16 mouse cellular contexts compared by ENCODE assay signal in the genomic region with DNA sequence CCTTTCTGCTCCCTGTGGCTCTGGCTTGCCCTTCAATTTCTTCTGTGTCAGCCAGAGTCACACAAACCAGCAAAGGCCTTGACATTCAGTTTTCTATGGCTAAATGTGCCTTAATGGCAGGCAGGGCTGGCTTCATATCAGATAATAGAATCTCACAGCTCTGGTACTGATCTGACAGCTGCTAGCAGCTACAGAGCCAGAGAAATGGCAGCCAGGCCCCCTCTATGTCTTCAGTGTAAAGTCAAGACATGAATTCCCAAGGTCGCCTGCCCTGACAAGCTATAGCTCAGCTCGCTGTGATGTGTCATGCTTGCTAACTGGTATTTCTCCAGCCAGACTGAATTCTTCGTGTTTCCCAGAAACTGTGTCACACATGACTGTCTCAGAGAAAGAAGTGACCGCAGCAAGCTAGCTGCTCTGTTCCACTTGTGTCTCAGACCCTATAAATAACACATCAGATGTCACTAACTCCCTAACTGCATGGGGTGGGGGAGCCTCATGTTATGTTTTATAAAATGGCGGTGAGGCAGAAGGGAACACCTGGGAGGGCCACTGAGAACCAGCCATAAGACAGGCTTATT. TPM values are rescaled to one million over a fixed set of nuclear protein-coding genes. Genes with fewer than 3 reads are reported as not detected.
A peak's percentile ranks its signal among the peaks of the same experiment; 100 is the strongest.
DNase-seq lines count a peak whose midpoint lies in the region; ATAC-seq and TF ChIP-seq lines count a peak whose summit lies in the region.
"Had no signal": no experiment of that assay in that cellular context is flagged by ENCODE, and none has a peak within 500 bp of the region (broad histone marks: within the 10 kb centered on the region; RNA-seq: fewer than 3 reads in every experiment).

No protein-coding gene starts in this region.

- TF ChIP-seq POLR2A in cortical plate, adult 2 months (IDR thresholded peaks at IDR 0.05; ENCODE audit: extremely low read depth, insufficient read depth, low read length), result no peak
- TF ChIP-seq POLR2A in olfactory bulb, adult 2 months (IDR thresholded peaks at IDR 0.05; ENCODE audit: insufficient read depth, low read depth, low read length), result no peak

- H3K9me3 ChIP-seq in forebrain, postnatal 0 days (ENCODE audit: low read length), result no peaks in the 10 kb centered on the region
- H3K9me3 ChIP-seq in forebrain, embryonic 14.5 days (replicated peaks; ENCODE audit: control insufficient read depth, low read length), result 0 out of 2 replicates have a peak, but pooled peaks cover 2% of the 10 kb centered on the region
- peaks cover 7% of the 10 kb centered on the region for H3K9me3 ChIP-seq in neural tube, embryonic 13.5 days
- H3K9me3 ChIP-seq in intestine, postnatal 0 days (ENCODE audit: control insufficient read depth), result no peaks in the 10 kb centered on the region
- H3K9me3 ChIP-seq: liver, embryonic 12.5 days had no signal

- DNase-seq in forebrain, postnatal 0 days, result peak; percentile 46
- no peak for DNase-seq in forebrain, embryonic 14.5 days (ENCODE audit: low spot score)
- no peak for DNase-seq in neural tube, embryonic 10.5 days (ENCODE audit: extremely low spot score, low spot score)
- DNase-seq: B cell, adult 2 months; cerebellum, adult 9-11 months; gastrocnemius, postnatal 25 days; kidney, adult 9 months; lung, postnatal 36 days had no signal

- H3K9ac ChIP-seq in forebrain, postnatal 0 days, result no peak overlapping the region
- no peak overlapping the region for H3K9ac ChIP-seq in forebrain, embryonic 14.5 days (ENCODE audit: low read length)
- H3K9ac ChIP-seq in neural tube, embryonic 13.5 days, result no peak overlapping the region
- no peak overlapping the region for H3K9ac ChIP-seq in intestine, postnatal 0 days (ENCODE audit: low read depth, low read length)
- H3K9ac ChIP-seq: embryonic facial prominence, embryonic 12.5 days; liver, embryonic 12.5 days had no signal

- H3K4me2 ChIP-seq in forebrain, postnatal 0 days (ENCODE audit: low read depth), result no peak overlapping the region
- H3K4me2 ChIP-seq in forebrain, embryonic 14.5 days (ENCODE audit: low read length), result no peak overlapping the region
- no peak overlapping the region for H3K4me2 ChIP-seq in neural tube, embryonic 13.5 days
- no peak overlapping the region for H3K4me2 ChIP-seq in intestine, postnatal 0 days (replicated peaks; ENCODE audit: low read depth)
- H3K4me2 ChIP-seq: embryonic facial prominence, embryonic 12.5 days; liver, embryonic 12.5 days had no signal

- H3K4me3 ChIP-seq in forebrain, postnatal 0 days (ENCODE audit: low read depth, low read length), result no peak overlapping the region
- no peak overlapping the region for H3K4me3 ChIP-seq in forebrain, embryonic 14.5 days (ENCODE audit: low read depth, low read length)
- no peak overlapping the region for H3K4me3 ChIP-seq in neural tube, embryonic 13.5 days
- H3K4me3 ChIP-seq in cortical plate, adult 2 months (ENCODE audit: insufficient read depth, low read length), result no peak overlapping the region
- H3K4me3 ChIP-seq in olfactory bulb, adult 2 months (ENCODE audit: insufficient read depth, low read depth, low read length), result no peak overlapping the region
- no peak overlapping the region for H3K4me3 ChIP-seq in intestine, postnatal 0 days (ENCODE audit: low read depth, low read length)
- H3K4me3 ChIP-seq: embryonic facial prominence, embryonic 12.5 days; liver, embryonic 12.5 days had no signal

- ATAC-seq in forebrain, postnatal 0 days, result peak; percentile 75
- ATAC-seq in forebrain, embryonic 14.5 days, result no peak
- ATAC-seq in neural tube, embryonic 13.5 days (ENCODE audit: low read depth), result no peak
- ATAC-seq in intestine, postnatal 0 days, result no peak
- ATAC-seq in erythroid progenitor cell, adult 5-6 weeks (replicated peaks; ENCODE audit: low FRiP score, poor library complexity, severe bottlenecking), result no peak
- ATAC-seq: liver, embryonic 12.5 days had no signal

- peak overlapping the region; percentile 74 for H3K27ac ChIP-seq in forebrain, postnatal 0 days (ENCODE audit: low read depth, low read length)
- H3K27ac ChIP-seq in forebrain, embryonic 14.5 days (ENCODE audit: low read depth, low read length), result no peak overlapping the region
- H3K27ac ChIP-seq in neural tube, embryonic 13.5 days (replicated peaks), result peak overlapping the region; percentile 23; the same call in 1 of the 2 replicates
- H3K27ac ChIP-seq in cortical plate, adult 2 months (ENCODE audit: insufficient read depth, low read length), result peak overlapping the region; percentile 65
- H3K27ac ChIP-seq in olfactory bulb, adult 2 months (ENCODE audit: insufficient read depth, low read depth, low read length), result 0 out of 2 replicates have a peak overlapping the region, but pooled peaks have one; percentile 12
- no peak overlapping the region for H3K27ac ChIP-seq in intestine, postnatal 0 days (ENCODE audit: low read depth, low read length)
- H3K27ac ChIP-seq: embryonic facial prominence, embryonic 12.5 days; liver, embryonic 12.5 days; stomach, postnatal 0 days had no signal

- WGBS in forebrain, postnatal 0 days, result 58% methylated on average over 5 of the region's 5 CpGs
- WGBS in forebrain, embryonic 14.5 days, result 79% methylated on average over 5 of the region's 5 CpGs
- 73% methylated on average over 5 of the region's 5 CpGs for WGBS in neural tube, embryonic 13.5 days
- WGBS in olfactory bulb, adult 2 months, result 40% methylated on average over 5 of the region's 5 CpGs
- WGBS in intestine, postnatal 0 days, result 83% methylated on average over 5 of the region's 5 CpGs

- TF ChIP-seq CTCF in forebrain, postnatal 0 days (IDR thresholded peaks at IDR 0.05; ENCODE audit: low read depth), result no peak
- TF ChIP-seq CTCF in cortical plate, adult 2 months (IDR thresholded peaks at IDR 0.05; ENCODE audit: extremely low read depth, insufficient read depth, low read length), result no peak
- TF ChIP-seq CTCF in olfactory bulb, adult 2 months (IDR thresholded peaks at IDR 0.05; ENCODE audit: insufficient read depth, low read depth, low read length), result no peak
- no peak for TF ChIP-seq CTCF in intestine, postnatal 0 days (IDR thresholded peaks at IDR 0.05; ENCODE audit: low read depth)

- H3K4me1 ChIP-seq in forebrain, postnatal 0 days (ENCODE audit: insufficient read depth), result peaks cover 4% of the 10 kb centered on the region; the same call in 1 of the 2 replicates
- no peaks in the 10 kb centered on the region for H3K4me1 ChIP-seq in forebrain, embryonic 14.5 days (ENCODE audit: control insufficient read depth, insufficient read depth, low read length)
- H3K4me1 ChIP-seq in neural tube, embryonic 13.5 days (replicated peaks), result no peaks in the 10 kb centered on the region
- H3K4me1 ChIP-seq in cortical plate, adult 2 months (ENCODE audit: control insufficient read depth, insufficient read depth, low read length), result peaks cover 9% of the 10 kb centered on the region
- peaks cover 7% of the 10 kb centered on the region for H3K4me1 ChIP-seq in olfactory bulb, adult 2 months (ENCODE audit: control insufficient read depth, insufficient read depth, low read length)
- H3K4me1 ChIP-seq in intestine, postnatal 0 days (replicated peaks; ENCODE audit: control insufficient read depth, insufficient read depth, low read length), result no peaks in the 10 kb centered on the region
- H3K4me1 ChIP-seq: embryonic facial prominence, embryonic 12.5 days; liver, embryonic 12.5 days had no signal

- no peaks in the 10 kb centered on the region for H3K36me3 ChIP-seq in forebrain, postnatal 0 days (ENCODE audit: insufficient read depth)
- no peaks in the 10 kb centered on the region for H3K36me3 ChIP-seq in forebrain, embryonic 14.5 days (ENCODE audit: control insufficient read depth, insufficient read depth, low read length)
- H3K36me3 ChIP-seq in neural tube, embryonic 13.5 days, result peaks cover 7% of the 10 kb centered on the region; the same call in 1 of the 2 replicates
- no peaks in the 10 kb centered on the region for H3K36me3 ChIP-seq in intestine, postnatal 0 days (ENCODE audit: control insufficient read depth, insufficient read depth)
- H3K36me3 ChIP-seq: embryonic facial prominence, embryonic 12.5 days; liver, embryonic 12.5 days had no signal

- H3K27me3 ChIP-seq in forebrain, postnatal 0 days (ENCODE audit: insufficient read depth, low read length), result no peaks in the 10 kb centered on the region
- H3K27me3 ChIP-seq in forebrain, embryonic 14.5 days (replicated peaks; ENCODE audit: control insufficient read depth, insufficient read depth, low read length), result no peaks in the 10 kb centered on the region
- no peaks in the 10 kb centered on the region for H3K27me3 ChIP-seq in neural tube, embryonic 13.5 days
- no peaks in the 10 kb centered on the region for H3K27me3 ChIP-seq in intestine, postnatal 0 days (replicated peaks; ENCODE audit: control insufficient read depth, insufficient read depth, low read length)
- H3K27me3 ChIP-seq: embryonic facial prominence, embryonic 12.5 days; liver, embryonic 12.5 days had no signal

RNA-seq across cellular contexts. Expression of a gene that starts 59.1 kb away (rescaled TPM):
- total RNA-seq in forebrain, postnatal 0 days (2014; rRNA removed), result 24.8 and 28.1 TPM in 2 replicates
- 19.4 and 21.3 TPM in 2 replicates for polyA plus RNA-seq in forebrain, postnatal 0 days (2015; fragmentation: Nextera tagmentation; extraction: Ambion mirVana)
- 28.7 and 31.7 TPM in 2 replicates for polyA plus RNA-seq in forebrain, embryonic 14.5 days (2014; fragmentation: Nextera tagmentation; extraction: Ambion mirVana)
- polyA plus RNA-seq in neural tube, embryonic 13.5 days (2015; fragmentation: Nextera tagmentation; extraction: Ambion mirVana), result 22.9 and 30.9 TPM in 2 replicates
- 33.2 and 33.4 TPM in 2 replicates for polyA plus RNA-seq in cortical plate, adult 2 months (2012; rRNA removed)
- polyA plus RNA-seq in olfactory bulb, adult 2 months (2012; ENCODE audit: insufficient read depth, insufficient read length, low replicate concordance, missing spikeins), result not detected in 2 replicates
- polyA plus RNA-seq in intestine, postnatal 0 days (2015; fragmentation: Nextera tagmentation; extraction: Ambion mirVana), result 8.0 and 9.0 TPM in 2 replicates
- total RNA-seq in erythroid progenitor cell, adult 5-6 weeks (2015; ENCODE audit: low replicate concordance), result 58.7 and 91.8 TPM in 2 replicates
- total RNA-seq in erythroid progenitor cell, adult 5-6 weeks (2017; ENCODE audit: low replicate concordance), result 91.3 and 107 TPM in 2 replicates

Comparison
In these comparisons a context has a peak if more than half of its experiments do, and no peak if none do; other contexts are left out.
1. H3K27ac ChIP-seq: peak in forebrain, postnatal 0 days (single experiment), neural tube, embryonic 13.5 days (single experiment), cortical plate, adult 2 months (single experiment) and olfactory bulb, adult 2 months (single experiment); none in forebrain, embryonic 14.5 days (single experiment) and intestine, postnatal 0 days (single experiment).